Mouse (Mus musculus): Measurements from ENCODE around the gene Rsrp1. TPM values are rescaled to one million over a fixed set of nuclear protein-coding genes. Genes with fewer than 3 reads are reported as not detected.
"Not testable (repeated sequence)": the region's sequence is repeated elsewhere in the genome, so short reads cannot be mapped to it uniquely, and the experiment has no call there.

The Rsrp1 gene
- polyA plus RNA-seq, 1 experiment from 2014 or later: 375 TPM

DNA sequence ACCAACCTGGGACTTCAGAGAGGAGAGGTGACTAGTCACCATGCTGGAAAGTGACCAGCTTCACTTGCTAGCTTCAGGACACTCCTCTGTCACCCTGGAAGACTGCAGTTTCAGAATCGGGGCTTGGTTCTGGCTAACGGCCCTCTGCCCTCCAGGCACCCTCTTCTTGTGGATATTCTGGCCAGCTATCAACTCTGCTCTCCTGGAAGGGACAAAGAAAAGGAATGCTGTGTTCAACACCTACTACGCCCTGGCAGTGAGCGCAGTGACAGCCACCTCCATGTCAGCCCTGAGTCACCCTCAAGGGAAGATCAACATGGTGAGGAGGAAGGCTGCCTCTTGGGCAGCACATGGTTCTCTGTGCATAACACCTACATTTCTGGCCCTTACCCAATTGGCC is 39.0 kb upstream of the Rsrp1 start:
- Histone ChIP-seq H3K4me3 (replicated peaks; ENCODE audit: low read depth, low read length) (no peak overlapping the region), H3K36me3 (ENCODE audit: insufficient read depth, low read length) (no peaks in the 10 kb centered on the region), H3K27me3 (ENCODE audit: insufficient read depth, low read length) (no peaks in the 10 kb centered on the region), H3K4me1 (replicated peaks; ENCODE audit: insufficient read depth, low read length) (no peaks in the 10 kb centered on the region), H3K9me3 (replicated peaks; ENCODE audit: low read length) (no peaks in the 10 kb centered on the region), H3K9ac (ENCODE audit: low read depth, low read length) (no peak overlapping the region), H3K27ac (no peak overlapping the region), H3K4me2 (ENCODE audit: low read length) (no peak overlapping the region)
- no peak for DNase-seq (ENCODE audit: low spot score)
- 85% methylated on average over 4 of the region's 4 CpGs for WGBS
- no peak for ATAC-seq (replicated peaks; ENCODE audit: low FRiP score, low read depth)
- no peak for TF ChIP-seq CTCF (IDR thresholded peaks at IDR 0.05; ENCODE audit: low read depth)

DNA sequence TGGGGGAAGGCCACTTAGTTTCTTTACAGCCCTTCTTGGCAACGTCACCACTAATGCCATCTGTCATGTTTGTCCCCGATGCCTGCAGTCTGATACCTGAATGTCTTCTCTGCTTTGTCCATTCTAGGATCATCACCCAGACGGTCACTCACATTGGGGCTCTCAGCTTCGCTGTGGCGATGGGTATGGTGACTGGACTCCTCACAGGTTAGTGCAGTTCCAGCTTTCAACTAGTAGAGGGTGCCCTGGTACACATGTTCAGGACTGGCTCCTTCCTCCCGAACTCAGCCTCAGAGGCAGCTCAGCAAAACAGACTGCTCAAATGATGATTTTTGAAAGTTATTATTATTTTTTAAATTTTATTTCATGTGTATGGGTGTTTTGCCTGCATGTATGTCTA is 31.3 kb upstream of the Rsrp1 start:
- TF ChIP-seq CTCF (IDR thresholded peaks at IDR 0.05; ENCODE audit: low read depth): no peak
- no peaks in the 10 kb centered on the region for H3K9me3 ChIP-seq (replicated peaks; ENCODE audit: low read length)
- H3K36me3 ChIP-seq (ENCODE audit: insufficient read depth, low read length): peaks cover 10% of the 10 kb centered on the region; the same call in 1 of the 2 replicates
- no peak overlapping the region for H3K9ac ChIP-seq (ENCODE audit: low read depth, low read length)
- no peak for DNase-seq (ENCODE audit: low spot score)
- no peak for ATAC-seq (replicated peaks; ENCODE audit: low FRiP score, low read depth)
- 77% methylated on average over 6 of the region's 6 CpGs for WGBS
- no peak overlapping the region for H3K4me2 ChIP-seq (ENCODE audit: low read length)
- no peaks in the 10 kb centered on the region for H3K27me3 ChIP-seq (ENCODE audit: insufficient read depth, low read length)
- no peak overlapping the region for H3K4me3 ChIP-seq (replicated peaks; ENCODE audit: low read depth, low read length)
- no peaks in the 10 kb centered on the region for H3K4me1 ChIP-seq (replicated peaks; ENCODE audit: insufficient read depth, low read length)
- no peak overlapping the region for H3K27ac ChIP-seq

DNA sequence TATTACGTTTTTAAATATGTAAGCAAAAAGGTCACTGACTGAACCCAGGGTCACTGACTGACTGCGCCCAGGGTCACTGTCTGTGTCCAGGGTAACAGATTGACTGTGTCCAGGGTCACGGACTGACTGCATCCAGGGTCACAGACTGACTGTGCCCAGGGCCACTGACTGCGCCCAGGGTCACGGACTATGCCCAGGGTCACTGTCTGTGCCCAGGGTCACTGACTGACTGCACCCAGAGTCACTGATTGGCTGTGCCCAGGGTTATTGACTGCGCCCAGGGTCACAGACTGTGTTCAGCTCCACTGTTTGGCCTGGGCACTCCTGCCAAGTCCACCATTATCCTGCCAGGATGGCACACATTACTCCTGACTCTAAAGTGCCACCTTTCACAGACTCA is 26.1 kb upstream of the Rsrp1 start:
- Histone ChIP-seq H3K4me2 (ENCODE audit: low read length) (no peak overlapping the region), H3K36me3 (ENCODE audit: insufficient read depth, low read length) (peaks cover 44% of the 10 kb centered on the region), H3K9me3 (replicated peaks; ENCODE audit: low read length) (no peaks in the 10 kb centered on the region), H3K27me3 (ENCODE audit: insufficient read depth, low read length) (no peaks in the 10 kb centered on the region), H3K4me3 (replicated peaks; ENCODE audit: low read depth, low read length) (no peak overlapping the region), H3K9ac (ENCODE audit: low read depth, low read length) (no peak overlapping the region), H3K4me1 (replicated peaks; ENCODE audit: insufficient read depth, low read length) (no peaks in the 10 kb centered on the region), H3K27ac (no peak overlapping the region)
- no peak for TF ChIP-seq CTCF (IDR thresholded peaks at IDR 0.05; ENCODE audit: low read depth)
- ATAC-seq (replicated peaks; ENCODE audit: low FRiP score, low read depth): 0 out of 2 replicates have a peak, but pooled peaks have one; percentile 49
- no peak for DNase-seq (ENCODE audit: low spot score)
- WGBS: 88% methylated on average over 6 of the region's 6 CpGs

DNA sequence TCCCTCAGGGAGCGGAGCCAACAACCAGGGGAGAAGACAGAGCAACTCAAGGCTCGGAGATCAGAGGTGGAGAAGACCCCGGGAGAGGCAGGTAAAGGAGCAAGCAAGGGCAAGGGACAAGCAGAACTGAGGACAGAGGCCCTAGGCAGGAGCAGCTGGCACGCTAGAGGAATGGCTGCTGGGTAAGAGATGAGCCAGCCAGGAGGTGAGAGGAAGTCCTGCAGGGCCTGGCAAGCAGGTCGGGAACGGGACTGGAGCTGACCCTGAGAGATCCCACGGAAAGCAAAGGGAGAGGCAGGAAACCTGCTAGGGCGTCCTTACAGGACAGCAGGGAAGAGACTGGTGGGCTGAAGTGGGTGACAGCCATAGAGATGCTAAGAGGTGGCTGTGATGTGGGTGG is 22.3 kb upstream of the Rsrp1 start:
- DNase-seq (ENCODE audit: low spot score): no peak
- WGBS: 91% methylated on average over 8 of the region's 8 CpGs

DNA sequence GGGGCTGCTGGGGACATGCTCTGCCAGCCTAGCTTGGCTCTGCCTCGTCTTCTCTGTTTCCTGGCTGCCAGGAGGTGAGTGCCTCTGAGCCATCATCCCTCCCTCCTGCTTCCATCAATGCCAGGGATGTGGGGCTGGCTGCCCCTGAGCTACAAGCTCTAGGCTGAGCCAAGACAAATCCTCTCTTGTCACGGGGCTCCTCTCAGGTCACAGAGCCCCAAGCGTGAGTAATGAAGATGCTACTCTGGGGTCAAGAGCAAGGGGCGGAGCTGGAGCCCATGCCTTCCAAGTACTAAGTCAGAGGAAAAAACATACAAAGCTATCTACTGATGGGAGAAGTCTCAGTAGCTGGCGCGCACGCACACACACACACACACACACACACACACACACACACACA is 20.3 kb upstream of the Rsrp1 start:
- DNase-seq (ENCODE audit: low spot score) (no peak), ATAC-seq (replicated peaks; ENCODE audit: low FRiP score, low read depth) (no peak)
- Histone ChIP-seq H3K27me3 (ENCODE audit: insufficient read depth, low read length) (no peaks in the 10 kb centered on the region), H3K4me3 (replicated peaks; ENCODE audit: low read depth, low read length) (no peak overlapping the region), H3K36me3 (ENCODE audit: insufficient read depth, low read length) (peaks cover 76% of the 10 kb centered on the region), H3K4me1 (replicated peaks; ENCODE audit: insufficient read depth, low read length) (no peaks in the 10 kb centered on the region), H3K4me2 (ENCODE audit: low read length) (no peak overlapping the region), H3K9ac (ENCODE audit: low read depth, low read length) (no peak overlapping the region), H3K27ac (no peak overlapping the region), H3K9me3 (replicated peaks; ENCODE audit: low read length) (no peaks in the 10 kb centered on the region)
- no peak for TF ChIP-seq CTCF (IDR thresholded peaks at IDR 0.05; ENCODE audit: low read depth)
- 76% methylated on average over 7 of the region's 7 CpGs for WGBS

More for the DNA sequence above, 22.3 kb upstream of the Rsrp1 start:
- H3K36me3 ChIP-seq (ENCODE audit: insufficient read depth, low read length): peaks cover 72% of the 10 kb centered on the region
- no peaks in the 10 kb centered on the region for H3K27me3 ChIP-seq (ENCODE audit: insufficient read depth, low read length)
- H3K9me3 ChIP-seq (replicated peaks; ENCODE audit: low read length): no peaks in the 10 kb centered on the region
- no peak for ATAC-seq (replicated peaks; ENCODE audit: low FRiP score, low read depth)
- no peak overlapping the region for H3K9ac ChIP-seq (ENCODE audit: low read depth, low read length)
- H3K4me2 ChIP-seq (ENCODE audit: low read length): no peak overlapping the region
- no peaks in the 10 kb centered on the region for H3K4me1 ChIP-seq (replicated peaks; ENCODE audit: insufficient read depth, low read length)
- H3K27ac ChIP-seq: no peak overlapping the region
- no peak overlapping the region for H3K4me3 ChIP-seq (replicated peaks; ENCODE audit: low read depth, low read length)
- no peak for TF ChIP-seq CTCF (IDR thresholded peaks at IDR 0.05; ENCODE audit: low read depth)

DNA sequence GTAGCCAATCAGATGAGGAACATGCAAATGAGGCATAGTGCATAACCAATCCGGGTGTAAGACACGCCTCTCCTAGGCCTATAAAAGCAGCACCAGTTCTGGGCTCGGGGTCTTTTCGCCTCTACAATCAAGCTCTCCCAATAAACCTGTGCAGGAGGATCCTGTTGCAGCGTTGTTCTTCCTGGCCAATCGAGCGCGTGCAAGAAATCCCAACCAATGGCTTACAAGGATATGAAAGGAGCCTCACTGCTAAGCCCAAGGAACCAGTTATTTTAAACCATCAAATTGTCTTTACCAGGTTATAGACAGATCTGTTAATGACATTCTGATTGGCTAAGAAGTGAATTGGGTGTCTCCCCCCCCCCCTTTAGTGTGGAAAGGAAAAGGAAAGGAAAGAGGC is 12.0 kb upstream of the Rsrp1 start:
- not testable (repeated sequence) for H3K4me3 ChIP-seq (replicated peaks; ENCODE audit: low read depth, low read length); H3K9ac ChIP-seq (ENCODE audit: low read depth, low read length); H3K9me3 ChIP-seq (replicated peaks; ENCODE audit: low read length); H3K27me3 ChIP-seq (ENCODE audit: insufficient read depth, low read length); H3K4me1 ChIP-seq (replicated peaks; ENCODE audit: insufficient read depth, low read length); ATAC-seq (replicated peaks; ENCODE audit: low FRiP score, low read depth); H3K4me2 ChIP-seq (ENCODE audit: low read length); DNase-seq (ENCODE audit: low spot score); H3K27ac ChIP-seq
- peaks cover 31% of the 10 kb centered on the region for H3K36me3 ChIP-seq (ENCODE audit: insufficient read depth, low read length)
- 93% methylated on average over 6 of the region's 8 CpGs for WGBS

DNA sequence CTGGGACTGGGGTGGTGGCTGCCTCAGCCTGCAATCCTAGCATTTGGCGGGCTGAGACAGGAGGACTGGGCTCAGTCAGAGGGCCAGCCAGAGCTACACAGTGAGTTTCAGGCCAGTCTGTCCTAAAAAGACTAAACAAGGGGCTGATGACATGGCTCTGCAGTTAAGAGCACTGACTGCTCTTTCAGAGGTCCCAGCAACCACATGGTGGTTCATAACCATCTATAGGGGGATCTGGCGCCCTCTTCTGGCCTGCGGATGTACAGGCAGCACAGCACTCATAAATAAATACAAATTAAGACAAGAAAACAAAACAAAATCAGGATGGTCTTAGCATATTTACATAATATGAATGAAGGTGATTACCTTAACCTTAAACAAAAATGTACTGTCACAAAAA is 10.0 kb upstream of the Rsrp1 start:
- H3K27me3 ChIP-seq (ENCODE audit: insufficient read depth, low read length): no peaks in the 10 kb centered on the region
- WGBS: 36% methylated on average over 3 of the region's 3 CpGs
- H3K9ac ChIP-seq (ENCODE audit: low read depth, low read length): no peak overlapping the region
- no peaks in the 10 kb centered on the region for H3K4me1 ChIP-seq (replicated peaks; ENCODE audit: insufficient read depth, low read length)
- DNase-seq (ENCODE audit: low spot score) (peak; percentile 78), ATAC-seq (replicated peaks; ENCODE audit: low FRiP score, low read depth) (no peak)
- H3K4me3 ChIP-seq (replicated peaks; ENCODE audit: low read depth, low read length): no peak overlapping the region
- peaks cover 15% of the 10 kb centered on the region for H3K36me3 ChIP-seq (ENCODE audit: insufficient read depth, low read length)
- peak; percentile 87 for TF ChIP-seq CTCF (IDR thresholded peaks at IDR 0.05; ENCODE audit: low read depth)
- no peak overlapping the region for H3K27ac ChIP-seq
- H3K4me2 ChIP-seq (ENCODE audit: low read length): peak overlapping the region; percentile 63; the same call in 1 of the 2 replicates
- H3K9me3 ChIP-seq (replicated peaks; ENCODE audit: low read length): no peaks in the 10 kb centered on the region

All from kidney, postnatal 0 days (tissue).